Mouse (Mus musculus): ENCODE results near the gene Gja4. TPM values are rescaled to one million over a fixed set of nuclear protein-coding genes. Genes with fewer than 3 reads are reported as not detected.
A peak's percentile ranks its signal among the peaks of the same experiment; 100 is the strongest.

Gene Gja4
- polyA plus RNA-seq, 1 experiment from 2014 or later = 5.5 TPM

GRCm38 (mm10) chr4:127345000-127345399 lies 31.2 kb upstream of the Gja4 start:
- DNase-seq (ENCODE audit: low spot score) (no peak), ATAC-seq (replicated peaks; ENCODE audit: low FRiP score) (no peak)
- 71% methylated on average over 5 of the region's 5 CpGs for WGBS
- Histone ChIP-seq H3K36me3 (ENCODE audit: control insufficient read depth, insufficient read depth, low read length) (no peaks in the 10 kb centered on the region), H3K4me2 (no peak overlapping the region), H3K27me3 (replicated peaks; ENCODE audit: control insufficient read depth, insufficient read depth, low read length) (no peaks in the 10 kb centered on the region), H3K9ac (ENCODE audit: low read depth, low read length) (no peak overlapping the region), H3K27ac (ENCODE audit: low read depth, low read length) (no peak overlapping the region), H3K4me1 (replicated peaks; ENCODE audit: control insufficient read depth, insufficient read depth, low read length) (no peaks in the 10 kb centered on the region), H3K9me3 (ENCODE audit: control insufficient read depth, low read length) (no peaks in the 10 kb centered on the region), H3K4me3 (ENCODE audit: low read depth, low read length) (no peak overlapping the region)

DNA sequence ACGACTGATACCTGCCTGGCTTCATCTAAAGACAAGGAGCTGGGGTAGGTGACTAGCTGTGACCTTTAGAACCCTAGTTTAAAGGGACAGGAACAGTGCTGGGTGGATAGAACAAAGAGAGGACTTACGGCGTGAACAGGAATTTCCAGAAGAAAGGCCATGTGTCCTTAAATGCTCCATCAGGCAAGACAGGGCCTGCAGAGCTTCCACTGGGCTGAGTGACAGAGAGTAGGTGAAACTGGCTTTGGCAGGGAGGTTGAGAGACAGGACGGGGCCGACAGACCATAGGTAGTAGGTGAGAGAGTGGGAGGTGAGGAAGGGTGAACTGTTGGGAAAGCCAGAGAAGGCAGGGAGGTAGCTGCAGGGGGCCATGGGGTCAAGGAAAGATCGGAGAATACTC lies 27.5 kb upstream of the Gja4 start:
- Histone ChIP-seq H3K36me3 (ENCODE audit: control insufficient read depth, insufficient read depth, low read length) (no peaks in the 10 kb centered on the region), H3K4me3 (ENCODE audit: low read depth, low read length) (no peak overlapping the region), H3K27ac (ENCODE audit: low read depth, low read length) (no peak overlapping the region), H3K9ac (ENCODE audit: low read depth, low read length) (no peak overlapping the region), H3K4me2 (no peak overlapping the region), H3K9me3 (ENCODE audit: control insufficient read depth, low read length) (no peaks in the 10 kb centered on the region), H3K27me3 (replicated peaks; ENCODE audit: control insufficient read depth, insufficient read depth, low read length) (no peaks in the 10 kb centered on the region), H3K4me1 (replicated peaks; ENCODE audit: control insufficient read depth, insufficient read depth, low read length) (no peaks in the 10 kb centered on the region)
- WGBS = 45% methylated on average over 6 of the region's 6 CpGs
- DNase-seq (ENCODE audit: low spot score) (no peak), ATAC-seq (replicated peaks; ENCODE audit: low FRiP score) (no peak)

- Histone ChIP-seq H3K9me3 (ENCODE audit: control insufficient read depth, low read length) (no peaks in the 10 kb centered on the region), H3K27me3 (replicated peaks; ENCODE audit: control insufficient read depth, insufficient read depth, low read length) (peaks cover 3% of the 10 kb centered on the region; the same call in 1 of the 2 replicates), H3K4me3 (ENCODE audit: low read depth, low read length) (no peak overlapping the region), H3K27ac (ENCODE audit: low read depth, low read length) (no peak overlapping the region), H3K9ac (ENCODE audit: low read depth, low read length) (no peak overlapping the region), H3K4me2 (no peak overlapping the region), H3K36me3 (ENCODE audit: control insufficient read depth, insufficient read depth, low read length) (no peaks in the 10 kb centered on the region), H3K4me1 (replicated peaks; ENCODE audit: control insufficient read depth, insufficient read depth, low read length) (no peaks in the 10 kb centered on the region)
- DNase-seq (ENCODE audit: low spot score) = no peak
- 84% methylated on average over 5 of the region's 5 CpGs for WGBS
- no peak for ATAC-seq (replicated peaks; ENCODE audit: low FRiP score)
These were observed 23.8 kb upstream of the Gja4 start for GRCm38 (mm10) chr4:127337668-127338067.

GRCm38 (mm10) chr4:127334870-127335504 lies 21.1 kb upstream of the Gja4 start:
- ATAC-seq (replicated peaks; ENCODE audit: low FRiP score) (no peak; the same call in 1 of the 2 replicates), DNase-seq (ENCODE audit: low spot score) (no peak)
- Histone ChIP-seq H3K4me2 (no peak overlapping the region), H3K36me3 (ENCODE audit: control insufficient read depth, insufficient read depth, low read length) (no peaks in the 10 kb centered on the region), H3K4me3 (ENCODE audit: low read depth, low read length) (no peak overlapping the region), H3K9me3 (ENCODE audit: control insufficient read depth, low read length) (no peaks in the 10 kb centered on the region), H3K27ac (ENCODE audit: low read depth, low read length) (no peak overlapping the region), H3K4me1 (replicated peaks; ENCODE audit: control insufficient read depth, insufficient read depth, low read length) (no peaks in the 10 kb centered on the region; the same call in 1 of the 2 replicates), H3K27me3 (replicated peaks; ENCODE audit: control insufficient read depth, insufficient read depth, low read length) (peaks cover 27% of the 10 kb centered on the region), H3K9ac (ENCODE audit: low read depth, low read length) (no peak overlapping the region)
- WGBS = 31% methylated on average over 5 of the region's 5 CpGs

DNA sequence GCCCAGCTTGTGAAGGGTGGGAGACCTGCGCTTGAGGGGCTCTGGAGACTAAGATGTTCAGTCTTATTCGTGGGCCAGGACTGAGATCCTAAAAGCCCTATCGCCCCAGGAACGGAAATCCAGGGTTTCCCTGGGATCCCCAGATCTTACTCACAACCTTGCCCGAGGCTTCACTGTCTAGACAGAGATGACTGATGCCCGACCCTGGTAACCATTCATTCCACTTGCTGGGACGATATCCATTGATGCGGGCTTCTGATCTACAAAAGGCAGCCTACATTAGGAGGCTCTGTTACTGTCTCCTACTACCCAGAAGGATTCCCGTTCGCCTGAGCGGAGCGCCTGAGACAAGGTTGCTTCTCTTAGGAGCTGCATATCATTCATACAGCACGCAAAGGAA lies 17.3 kb upstream of the Gja4 start:
- H3K27ac ChIP-seq (ENCODE audit: low read depth, low read length) = no peak overlapping the region
- H3K4me1 ChIP-seq (replicated peaks; ENCODE audit: control insufficient read depth, insufficient read depth, low read length) = no peaks in the 10 kb centered on the region; the same call in none of the 2 replicates
- no peak overlapping the region for H3K4me3 ChIP-seq (ENCODE audit: low read depth, low read length)
- no peak for DNase-seq (ENCODE audit: low spot score)
- H3K9me3 ChIP-seq (ENCODE audit: control insufficient read depth, low read length) = no peaks in the 10 kb centered on the region
- H3K9ac ChIP-seq (ENCODE audit: low read depth, low read length) = no peak overlapping the region
- no peak overlapping the region for H3K4me2 ChIP-seq
- 28% methylated on average over 13 of the region's 13 CpGs for WGBS
- ATAC-seq (replicated peaks; ENCODE audit: low FRiP score) = no peak
- H3K36me3 ChIP-seq (ENCODE audit: control insufficient read depth, insufficient read depth, low read length) = no peaks in the 10 kb centered on the region
- H3K27me3 ChIP-seq (replicated peaks; ENCODE audit: control insufficient read depth, insufficient read depth, low read length) = peaks cover 57% of the 10 kb centered on the region

- ATAC-seq (replicated peaks; ENCODE audit: low FRiP score) (no peak), DNase-seq (ENCODE audit: low spot score) (no peak)
- Histone ChIP-seq H3K27me3 (replicated peaks; ENCODE audit: control insufficient read depth, insufficient read depth, low read length) (peaks cover 64% of the 10 kb centered on the region), H3K4me2 (peak within 1 kb of the TSS; percentile 12), H3K4me1 (replicated peaks; ENCODE audit: control insufficient read depth, insufficient read depth, low read length) (no peaks in the 10 kb centered on the region; the same call in none of the 2 replicates), H3K4me3 (ENCODE audit: low read depth, low read length) (peak within 1 kb of the TSS; percentile 10; the same call in 1 of the 2 replicates), H3K9ac (ENCODE audit: low read depth, low read length) (no peak within 1 kb of the TSS), H3K36me3 (ENCODE audit: control insufficient read depth, insufficient read depth, low read length) (no peaks in the 10 kb centered on the region), H3K9me3 (ENCODE audit: control insufficient read depth, low read length) (no peaks in the 10 kb centered on the region), H3K27ac (ENCODE audit: low read depth, low read length) (no peak within 1 kb of the TSS)
- 3% methylated on average over 49 of the region's 49 CpGs for WGBS
These were observed 16.6 kb upstream of the Gja4 start, which contains the start of gene Gjb3 for GRCm38 (mm10) chr4:127330181-127331100. Gene Gjb3, minus strand, starts transcription at chr4:127330844.

DNA sequence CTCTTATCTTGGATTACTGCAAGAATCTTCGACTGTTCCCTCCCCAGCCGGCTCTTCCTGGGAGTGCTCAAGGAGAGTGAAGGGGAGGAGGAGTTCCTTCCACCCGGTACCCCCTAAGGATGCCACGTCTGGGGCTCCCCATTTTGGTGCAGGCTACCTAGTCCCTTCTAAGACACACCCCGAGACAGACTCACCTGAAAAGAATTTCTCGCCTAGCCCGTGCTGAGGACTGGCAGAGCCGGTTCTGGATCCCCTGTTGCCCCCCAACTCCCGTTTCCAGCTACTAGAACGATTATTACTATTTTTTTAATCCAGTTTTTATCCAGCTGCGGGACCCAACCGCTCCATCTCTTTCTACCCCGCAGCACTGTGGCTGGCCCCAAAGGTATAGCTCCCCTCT lies 15.9 kb upstream of the Gja4 start:
- no peaks in the 10 kb centered on the region; the same call in none of the 2 replicates for H3K4me1 ChIP-seq (replicated peaks; ENCODE audit: control insufficient read depth, insufficient read depth, low read length)
- H3K4me2 ChIP-seq = peak overlapping the region; percentile 12
- no peaks in the 10 kb centered on the region for H3K9me3 ChIP-seq (ENCODE audit: control insufficient read depth, low read length)
- DNase-seq (ENCODE audit: low spot score) = no peak
- H3K27ac ChIP-seq (ENCODE audit: low read depth, low read length) = no peak overlapping the region
- 3% methylated on average over 13 of the region's 13 CpGs for WGBS
- H3K36me3 ChIP-seq (ENCODE audit: control insufficient read depth, insufficient read depth, low read length) = no peaks in the 10 kb centered on the region
- H3K27me3 ChIP-seq (replicated peaks; ENCODE audit: control insufficient read depth, insufficient read depth, low read length) = peaks cover 67% of the 10 kb centered on the region
- ATAC-seq (replicated peaks; ENCODE audit: low FRiP score) = no peak
- no peak overlapping the region for H3K9ac ChIP-seq (ENCODE audit: low read depth, low read length)
- no peak overlapping the region for H3K4me3 ChIP-seq (ENCODE audit: low read depth, low read length)

DNA sequence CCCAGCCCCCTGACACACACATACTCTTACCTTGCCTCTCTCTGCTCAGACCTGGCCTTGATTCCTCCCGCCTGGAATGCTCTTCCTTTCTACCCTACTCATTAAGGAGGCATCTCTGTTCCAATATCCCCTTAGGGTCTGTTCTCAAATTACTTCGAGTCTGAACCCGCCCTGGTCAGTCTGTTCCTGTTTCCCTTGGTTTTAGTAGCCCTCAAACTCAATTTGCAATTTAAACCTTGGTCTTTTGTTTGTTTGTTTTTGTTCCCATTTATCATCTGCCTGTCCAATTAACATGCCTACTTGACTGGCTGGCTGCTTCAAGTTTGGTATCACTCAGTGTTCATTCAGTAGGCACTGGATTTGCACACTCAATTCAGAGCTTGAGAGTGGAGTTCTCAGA lies 15.2 kb upstream of the Gja4 start:
- no peaks in the 10 kb centered on the region for H3K9me3 ChIP-seq (ENCODE audit: control insufficient read depth, low read length)
- no peak overlapping the region for H3K4me3 ChIP-seq (ENCODE audit: low read depth, low read length)
- 10% methylated on average over 3 of the region's 3 CpGs for WGBS
- no peak overlapping the region for H3K9ac ChIP-seq (ENCODE audit: low read depth, low read length)
- H3K4me1 ChIP-seq (replicated peaks; ENCODE audit: control insufficient read depth, insufficient read depth, low read length) = no peaks in the 10 kb centered on the region; the same call in none of the 2 replicates
- no peaks in the 10 kb centered on the region for H3K36me3 ChIP-seq (ENCODE audit: control insufficient read depth, insufficient read depth, low read length)
- DNase-seq (ENCODE audit: low spot score) (no peak), ATAC-seq (replicated peaks; ENCODE audit: low FRiP score) (no peak)
- no peak overlapping the region for H3K4me2 ChIP-seq
- peaks cover 66% of the 10 kb centered on the region for H3K27me3 ChIP-seq (replicated peaks; ENCODE audit: control insufficient read depth, insufficient read depth, low read length)
- no peak overlapping the region for H3K27ac ChIP-seq (ENCODE audit: low read depth, low read length)
